Mouse (Mus musculus): ENCODE measurements around the gene Dnajc12. TPM values are rescaled to one million over a fixed set of nuclear protein-coding genes. Genes with fewer than 3 reads are reported as not detected.

The Dnajc12 gene
- total and polyA plus RNA-seq, 3 experiments = 3.5 to 13.5 (median 11.6) TPM

DNA sequence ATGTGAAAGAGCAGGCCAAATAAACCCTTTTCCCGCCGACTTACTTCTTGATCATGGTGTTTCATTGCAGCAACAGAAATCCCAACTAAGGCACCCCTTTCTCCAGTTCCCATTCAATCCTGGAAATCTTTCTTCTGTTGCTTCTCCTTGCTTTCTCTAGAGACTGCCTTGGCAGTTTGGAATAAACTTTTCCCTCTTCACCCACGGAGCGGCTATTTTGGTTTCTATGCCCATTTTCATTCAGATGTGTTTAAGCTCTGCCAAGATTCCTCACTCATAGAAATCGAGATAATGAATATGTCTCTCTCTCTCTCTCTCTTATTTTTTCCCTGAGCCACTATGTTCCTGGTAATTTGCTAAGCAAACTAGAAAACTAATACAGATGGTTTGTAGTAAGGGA is 30.1 kb upstream of the Dnajc12 start:
- no peaks in the 10 kb centered on the region for H3K4me1 ChIP-seq (ENCODE audit: control insufficient read depth, insufficient read depth, low read length)
- no peaks in the 10 kb centered on the region for H3K36me3 ChIP-seq (ENCODE audit: control insufficient read depth, insufficient read depth, low read length)
- no peak overlapping the region for H3K4me3 ChIP-seq
- no peak overlapping the region for H3K27ac ChIP-seq
- WGBS = 75% methylated on average over 5 of the region's 5 CpGs
- intact Hi-C loops (cut with DNase I) = no loop called here
- no peaks in the 10 kb centered on the region for H3K79me2 ChIP-seq (replicated peaks; ENCODE audit: control insufficient read depth, insufficient read depth, low read length)
- H3K9ac ChIP-seq (ENCODE audit: low read depth, low read length) = no peak overlapping the region
- TF ChIP-seq CTCF (IDR thresholded peaks at IDR 0.05) (no peak), EP300 (IDR thresholded peaks at IDR 0.05; ENCODE audit: insufficient read depth, low read depth, low read length) (no peak), POLR2A (IDR thresholded peaks at IDR 0.05; ENCODE audit: insufficient read depth, low read depth, low read length) (no peak)
- DNase-seq = no peak
- H3K27me3 ChIP-seq (ENCODE audit: control insufficient read depth, insufficient read depth, low read length) = no peaks in the 10 kb centered on the region

DNA sequence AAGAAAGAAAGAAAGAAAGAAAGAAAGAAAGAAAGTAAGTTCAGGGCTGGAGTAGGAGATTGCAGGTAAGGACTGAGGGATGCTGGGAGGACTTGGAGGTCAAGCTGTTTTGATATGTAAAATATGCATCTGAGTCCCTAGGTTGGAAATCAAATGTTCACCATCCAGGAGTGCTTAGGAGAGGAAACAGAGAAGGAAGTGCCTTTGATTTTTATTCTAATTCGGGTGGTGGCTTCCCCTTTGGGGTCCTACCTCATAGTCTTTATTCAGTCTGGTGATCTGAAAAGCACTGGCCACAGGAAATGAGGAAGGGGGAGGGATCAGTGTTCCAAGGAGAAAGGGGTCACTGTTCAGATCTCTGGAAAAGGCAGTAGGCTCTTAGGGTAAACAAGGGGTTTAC is 21.7 kb upstream of the Dnajc12 start:
- DNase-seq = no peak
- 26% methylated on average over 1 of the region's 1 CpGs for WGBS
- H3K4me3 ChIP-seq = no peak overlapping the region
- no peaks in the 10 kb centered on the region for H3K79me2 ChIP-seq (replicated peaks; ENCODE audit: control insufficient read depth, insufficient read depth, low read length)
- H3K27ac ChIP-seq = no peak overlapping the region
- no peaks in the 10 kb centered on the region for H3K36me3 ChIP-seq (ENCODE audit: control insufficient read depth, insufficient read depth, low read length)
- H3K27me3 ChIP-seq (ENCODE audit: control insufficient read depth, insufficient read depth, low read length) = no peaks in the 10 kb centered on the region
- TF ChIP-seq EP300 (IDR thresholded peaks at IDR 0.05; ENCODE audit: insufficient read depth, low read depth, low read length) (no peak), CTCF (IDR thresholded peaks at IDR 0.05) (no peak), POLR2A (IDR thresholded peaks at IDR 0.05; ENCODE audit: insufficient read depth, low read depth, low read length) (no peak)
- no peaks in the 10 kb centered on the region for H3K4me1 ChIP-seq (ENCODE audit: control insufficient read depth, insufficient read depth, low read length)
- H3K9ac ChIP-seq (ENCODE audit: low read depth, low read length) = no peak overlapping the region
- intact Hi-C loops (cut with DNase I) = no loop called here

DNA sequence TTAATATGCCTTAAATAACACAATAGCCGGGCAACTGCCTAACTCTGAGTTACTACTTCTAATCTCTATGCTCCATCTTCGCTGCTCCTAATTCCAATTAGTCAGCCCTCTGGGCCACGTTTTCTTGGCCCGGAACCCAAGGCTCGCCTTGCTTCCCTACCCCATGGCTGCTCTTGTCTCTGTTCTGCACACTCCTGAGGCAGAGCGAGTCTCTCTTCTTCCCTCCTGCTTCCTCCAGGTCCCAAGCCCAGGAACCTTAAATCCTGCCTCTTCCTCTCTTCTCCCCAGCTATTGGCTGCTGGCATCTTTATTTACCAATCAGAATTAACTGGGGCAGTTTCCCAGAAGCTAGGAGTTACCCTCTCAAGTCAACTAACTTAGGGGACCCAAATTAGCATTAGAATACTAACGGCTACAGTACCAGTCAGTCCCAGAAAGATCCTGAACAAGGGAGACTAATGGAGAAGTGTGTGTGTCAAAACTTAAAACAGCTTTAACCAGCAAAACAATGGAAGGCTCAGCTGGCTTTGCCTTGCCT is 16.3 kb upstream of the Dnajc12 start:
- DNase-seq = no peak
- Histone ChIP-seq H3K4me1 (ENCODE audit: control insufficient read depth, insufficient read depth, low read length) (no peaks in the 10 kb centered on the region), H3K79me2 (replicated peaks; ENCODE audit: control insufficient read depth, insufficient read depth, low read length) (no peaks in the 10 kb centered on the region), H3K4me3 (no peak overlapping the region), H3K27ac (no peak overlapping the region), H3K36me3 (ENCODE audit: control insufficient read depth, insufficient read depth, low read length) (no peaks in the 10 kb centered on the region), H3K27me3 (ENCODE audit: control insufficient read depth, insufficient read depth, low read length) (no peaks in the 10 kb centered on the region), H3K9ac (ENCODE audit: low read depth, low read length) (no peak overlapping the region)
- intact Hi-C loops (cut with DNase I) = no loop called here
- TF ChIP-seq POLR2A (IDR thresholded peaks at IDR 0.05; ENCODE audit: insufficient read depth, low read depth, low read length) = no peak
- TF ChIP-seq EP300 (IDR thresholded peaks at IDR 0.05; ENCODE audit: insufficient read depth, low read depth, low read length) = no peak
- TF ChIP-seq CTCF (IDR thresholded peaks at IDR 0.05) = no peak
- WGBS = 61% methylated on average over 7 of the region's 7 CpGs

DNA sequence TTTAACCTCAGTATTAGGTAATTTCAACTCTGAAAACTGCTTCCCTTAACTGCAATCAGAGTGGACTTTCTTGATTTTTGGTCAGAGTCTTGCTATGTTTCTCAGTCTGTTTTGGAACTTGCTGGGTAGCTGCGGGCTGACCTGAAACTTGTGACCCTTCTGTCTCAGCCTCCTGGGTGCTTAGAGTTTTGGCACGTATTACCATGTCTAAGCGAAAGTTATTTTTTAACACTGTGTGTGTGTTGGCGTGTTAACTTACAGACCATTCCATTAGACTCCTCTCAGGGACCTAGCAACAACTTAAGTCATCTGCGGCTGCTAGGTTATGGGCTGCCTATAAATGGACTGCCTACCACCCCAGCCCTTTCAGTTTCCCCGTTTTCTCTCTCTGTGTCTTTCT is 14.9 kb upstream of the Dnajc12 start:
- intact Hi-C loops (cut with DNase I) = no loop called here
- H3K9ac ChIP-seq (ENCODE audit: low read depth, low read length) = no peak overlapping the region
- no peaks in the 10 kb centered on the region for H3K36me3 ChIP-seq (ENCODE audit: control insufficient read depth, insufficient read depth, low read length)
- no peaks in the 10 kb centered on the region for H3K4me1 ChIP-seq (ENCODE audit: control insufficient read depth, insufficient read depth, low read length)
- no peak overlapping the region for H3K4me3 ChIP-seq
- H3K79me2 ChIP-seq (replicated peaks; ENCODE audit: control insufficient read depth, insufficient read depth, low read length) = no peaks in the 10 kb centered on the region
- no peaks in the 10 kb centered on the region for H3K27me3 ChIP-seq (ENCODE audit: control insufficient read depth, insufficient read depth, low read length)
- DNase-seq = no peak
- H3K27ac ChIP-seq = no peak overlapping the region
- WGBS = 72% methylated on average over 6 of the region's 6 CpGs
- TF ChIP-seq POLR2A (IDR thresholded peaks at IDR 0.05; ENCODE audit: insufficient read depth, low read depth, low read length) (no peak), CTCF (IDR thresholded peaks at IDR 0.05) (no peak), EP300 (IDR thresholded peaks at IDR 0.05; ENCODE audit: insufficient read depth, low read depth, low read length) (no peak)

DNA sequence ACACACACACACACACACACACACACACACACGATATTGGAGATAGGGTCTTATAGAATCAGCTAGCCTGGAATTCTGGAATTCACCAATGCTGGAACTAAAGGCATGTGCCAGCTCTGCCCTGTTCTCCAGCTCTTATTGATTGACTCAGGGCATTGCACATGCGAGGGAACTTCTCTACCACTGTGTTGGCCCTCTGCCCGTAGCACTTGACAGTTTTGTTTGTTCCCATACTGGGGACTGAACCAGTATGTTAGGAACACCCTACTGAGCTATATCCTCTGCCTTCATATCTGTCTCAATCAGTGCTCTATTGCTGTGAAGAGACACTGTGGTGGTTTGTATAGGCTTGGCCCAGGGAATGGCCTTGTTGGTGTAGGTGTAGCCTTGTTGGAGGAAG is 14.2 kb upstream of the Dnajc12 start:
- DNase-seq = no peak
- intact Hi-C loops (cut with DNase I) = no loop called here
- H3K27ac ChIP-seq = no peak overlapping the region
- no peaks in the 10 kb centered on the region for H3K36me3 ChIP-seq (ENCODE audit: control insufficient read depth, insufficient read depth, low read length)
- no peak overlapping the region for H3K4me3 ChIP-seq
- H3K4me1 ChIP-seq (ENCODE audit: control insufficient read depth, insufficient read depth, low read length) = no peaks in the 10 kb centered on the region
- TF ChIP-seq EP300 (IDR thresholded peaks at IDR 0.05; ENCODE audit: insufficient read depth, low read depth, low read length) = no peak
- TF ChIP-seq CTCF (IDR thresholded peaks at IDR 0.05) = no peak
- TF ChIP-seq POLR2A (IDR thresholded peaks at IDR 0.05; ENCODE audit: insufficient read depth, low read depth, low read length) = no peak
- no peaks in the 10 kb centered on the region for H3K79me2 ChIP-seq (replicated peaks; ENCODE audit: control insufficient read depth, insufficient read depth, low read length)
- no peak overlapping the region for H3K9ac ChIP-seq (ENCODE audit: low read depth, low read length)
- 61% methylated on average over 3 of the region's 3 CpGs for WGBS
- H3K27me3 ChIP-seq (ENCODE audit: control insufficient read depth, insufficient read depth, low read length) = no peaks in the 10 kb centered on the region

DNA sequence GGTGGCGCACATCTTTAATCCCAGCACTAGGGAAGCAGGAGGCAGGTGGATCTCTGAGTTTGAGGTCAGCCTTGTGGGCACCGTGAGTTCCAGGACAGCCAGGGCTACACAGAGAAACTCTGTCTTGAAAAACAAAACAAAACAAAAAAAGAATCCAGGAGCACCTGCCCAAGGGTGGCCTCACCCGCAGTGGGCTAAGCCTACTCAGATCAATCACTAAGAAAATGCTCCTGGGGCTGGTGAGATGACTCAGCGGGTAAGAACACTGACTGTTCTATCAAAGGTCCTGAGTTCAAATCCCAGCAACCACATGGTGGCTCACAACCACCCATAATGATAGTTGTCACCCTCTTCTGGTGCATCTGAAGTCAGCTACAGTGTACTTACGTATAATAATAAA is 5.9 kb upstream of the Dnajc12 start:
- TF ChIP-seq CTCF (IDR thresholded peaks at IDR 0.05) (no peak), EP300 (IDR thresholded peaks at IDR 0.05; ENCODE audit: insufficient read depth, low read depth, low read length) (no peak), POLR2A (IDR thresholded peaks at IDR 0.05; ENCODE audit: insufficient read depth, low read depth, low read length) (no peak)
- WGBS = 86% methylated on average over 5 of the region's 5 CpGs
- no peak for DNase-seq
- Histone ChIP-seq H3K27me3 (ENCODE audit: control insufficient read depth, insufficient read depth, low read length) (no peaks in the 10 kb centered on the region), H3K27ac (no peak overlapping the region), H3K9ac (ENCODE audit: low read depth, low read length) (no peak overlapping the region), H3K4me3 (no peak overlapping the region), H3K79me2 (replicated peaks; ENCODE audit: control insufficient read depth, insufficient read depth, low read length) (no peaks in the 10 kb centered on the region), H3K36me3 (ENCODE audit: control insufficient read depth, insufficient read depth, low read length) (no peaks in the 10 kb centered on the region), H3K4me1 (ENCODE audit: control insufficient read depth, insufficient read depth, low read length) (no peaks in the 10 kb centered on the region)
- intact Hi-C loops (cut with DNase I) = loop anchor here (2.0 kb wide), 2 partner anchors 38 to 224 kb away; no protein-coding TSS in a partner anchor
